Mouse (Mus musculus) frontal cortex, postnatal 25 days (tissue): ENCODE data around the gene Dock4.
"Not testable (repeated sequence)": the region's sequence is repeated elsewhere in the genome, so short reads cannot be mapped to it uniquely, and the experiment has no call there.

Source experiments
- DNase-seq, 2 experiments: peaks; one replicate each; pipeline ENCODE4 v3.0.0; 2022; ENCODE audit warnings: low spot score in 2 of 2

Gene Dock4

DNA sequence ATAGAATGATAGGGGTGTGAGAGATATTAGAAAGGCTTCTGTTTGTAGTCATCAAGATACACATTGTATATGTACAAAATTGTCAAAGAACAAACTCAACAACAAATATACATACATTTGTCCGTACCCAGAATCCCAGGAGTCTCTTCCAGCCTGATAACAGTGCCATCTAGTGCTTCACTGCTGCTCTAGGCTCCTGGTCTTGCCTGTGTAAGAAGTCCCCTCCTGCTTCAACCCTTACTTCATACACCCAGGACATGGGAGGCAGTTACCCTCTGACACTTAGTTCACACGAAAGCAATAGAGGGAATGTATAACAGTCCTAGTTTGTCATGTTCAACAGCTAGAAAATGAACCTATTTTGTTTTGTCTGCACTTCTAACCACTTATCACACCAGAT is 378.5 kb downstream of the Dock4 start:
- DNase-seq: no peak

GRCm38 (mm10) chr12:40825935-40826460 is 380.2 kb downstream of the Dock4 start:
- no peak for DNase-seq

DNA sequence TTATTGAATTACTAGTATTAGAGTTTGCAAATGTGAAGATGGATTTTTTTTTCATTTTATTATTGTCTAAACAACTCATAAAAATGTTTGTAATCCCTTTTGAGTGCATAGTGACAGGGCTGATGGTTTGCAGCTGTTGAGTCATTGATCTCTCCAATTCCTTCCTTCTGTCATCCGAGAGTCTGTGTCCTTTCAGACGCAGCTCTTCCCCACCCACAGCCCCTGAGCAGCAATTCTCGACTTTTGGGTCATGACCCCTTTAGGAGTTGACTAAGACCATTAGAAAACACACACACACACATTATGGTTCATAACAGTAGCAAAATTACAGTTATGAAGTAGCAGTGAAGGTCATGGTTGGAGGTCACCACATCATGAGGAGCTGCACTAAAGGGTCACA is 380.7 kb downstream of the Dock4 start:
- no peak for DNase-seq

DNA sequence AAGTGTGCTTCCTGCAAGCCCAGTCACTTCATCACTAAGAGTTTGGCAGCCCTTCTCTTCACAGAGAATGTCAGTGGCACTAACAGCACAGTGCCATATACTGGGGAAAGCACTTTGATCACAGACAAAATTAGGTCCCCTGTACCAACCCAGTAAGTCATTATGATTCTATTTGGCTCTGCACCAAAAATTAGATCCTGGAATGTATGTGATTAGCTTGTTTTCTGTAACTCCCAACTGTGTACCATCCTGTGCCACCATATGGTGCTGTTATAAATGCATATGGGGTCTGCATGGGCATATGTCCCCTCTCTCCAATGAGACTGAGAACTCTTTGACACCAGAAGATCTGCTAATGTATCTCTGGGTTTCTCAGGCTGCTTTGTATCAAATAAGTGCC is 382.3 kb downstream of the Dock4 start:
- DNase-seq: no peak

GRCm38 (mm10) chr12:40829269-40829668 is 383.5 kb downstream of the Dock4 start:
- no peak for DNase-seq

GRCm38 (mm10) chr12:40832157-40832556 is 386.4 kb downstream of the Dock4 start:
- no peak for DNase-seq

GRCm38 (mm10) chr12:40836924-40837323 is 391.2 kb downstream of the Dock4 start:
- DNase-seq: no peak

DNA sequence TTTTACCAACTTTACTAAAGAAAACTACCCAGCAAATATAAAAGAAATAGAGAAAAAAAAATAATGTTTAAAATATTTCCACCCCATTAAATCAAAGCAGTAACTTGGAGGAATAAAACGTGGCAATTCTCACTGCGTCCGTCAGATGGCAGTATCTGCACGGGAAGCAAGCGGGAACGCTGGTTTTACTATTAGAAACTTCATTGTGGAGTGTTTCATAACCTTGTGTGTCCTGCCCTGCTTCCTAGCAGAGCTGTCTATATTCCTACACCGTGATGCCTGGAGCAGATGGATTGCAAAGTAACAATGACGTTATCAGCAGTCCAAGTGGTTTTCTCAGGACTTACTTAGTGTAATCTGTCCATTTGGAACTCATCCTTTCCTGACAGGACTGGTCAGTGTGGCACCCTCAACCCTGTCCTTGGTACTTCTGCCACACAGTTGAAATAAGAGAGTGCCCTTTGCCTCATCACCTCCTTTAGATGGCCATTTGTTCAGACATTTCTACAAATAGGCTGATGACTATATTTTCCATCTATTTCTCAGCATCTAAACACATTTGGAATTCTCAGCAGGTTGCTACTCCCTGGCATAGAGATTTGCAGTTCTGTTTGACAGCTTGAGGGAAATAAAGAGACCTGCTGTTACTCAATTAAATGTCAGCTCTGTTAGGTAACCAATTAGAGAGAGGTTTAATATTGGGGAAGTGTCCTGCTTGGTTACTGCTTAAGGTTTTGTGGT is 392.0 kb downstream of the Dock4 start:
- DNase-seq: peak; percentile 76

- no peak for DNase-seq
Observed at GRCm38 (mm10) chr12:40838338-40838695, 392.6 kb downstream of the Dock4 start.

GRCm38 (mm10) chr12:40838940-40839339 is 393.2 kb downstream of the Dock4 start:
- DNase-seq: no peak

- DNase-seq: no peak
Observed at GRCm38 (mm10) chr12:40839817-40840216, 394.1 kb downstream of the Dock4 start.

- no peak for DNase-seq
Observed at GRCm38 (mm10) chr12:40842251-40842988, 396.7 kb downstream of the Dock4 start.

DNA sequence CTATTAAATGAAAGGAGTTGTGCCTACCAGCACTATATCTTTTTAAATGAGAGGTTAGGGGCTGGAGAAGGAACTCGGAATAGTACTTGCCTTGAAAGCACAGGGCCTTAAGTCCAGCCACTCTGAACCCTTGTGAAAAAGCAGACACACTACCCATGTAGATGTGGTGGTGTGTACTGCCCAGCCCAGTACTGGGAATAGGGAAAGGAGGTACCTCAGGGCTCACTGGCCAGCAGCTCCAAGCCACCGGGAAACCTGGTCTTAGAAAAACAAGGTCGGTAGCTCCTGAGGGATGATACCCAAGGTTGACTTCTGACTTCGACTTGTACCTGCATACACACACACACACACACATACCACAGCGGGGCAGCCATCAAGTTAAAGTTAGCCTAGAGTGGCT is 397.2 kb downstream of the Dock4 start:
- no peak for DNase-seq

DNA sequence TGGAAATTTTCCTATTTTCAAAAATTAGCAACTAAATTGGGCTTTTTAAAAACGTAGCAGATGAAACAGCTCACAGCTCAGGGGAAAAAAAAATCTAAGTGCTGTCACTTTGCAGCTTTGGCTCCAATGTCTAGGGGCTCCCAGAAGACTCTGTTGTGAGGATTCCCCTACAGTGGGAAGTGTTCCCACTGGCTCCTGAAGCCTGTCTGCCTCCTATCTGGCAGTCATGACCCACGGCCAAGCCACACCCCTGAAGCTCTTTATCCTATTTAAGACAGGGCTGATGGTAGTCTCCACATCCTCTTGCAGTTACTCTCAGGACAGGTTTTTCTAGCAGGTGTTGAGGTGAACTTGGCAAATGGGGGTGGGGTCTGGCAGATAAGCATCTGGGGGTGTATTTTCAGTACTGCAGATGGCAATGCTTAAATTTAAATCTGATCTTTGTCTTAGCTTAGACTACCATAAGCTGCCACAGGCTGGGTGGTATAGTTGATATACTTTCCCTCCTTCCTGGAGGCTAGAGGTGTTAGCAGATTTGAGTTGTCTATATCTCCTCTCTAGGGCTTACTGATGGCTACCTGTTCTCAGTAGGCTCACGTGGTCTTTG is 397.8 kb downstream of the Dock4 start:
- no peak for DNase-seq

GRCm38 (mm10) chr12:40844324-40844723 is 398.6 kb downstream of the Dock4 start:
- no peak for DNase-seq

DNA sequence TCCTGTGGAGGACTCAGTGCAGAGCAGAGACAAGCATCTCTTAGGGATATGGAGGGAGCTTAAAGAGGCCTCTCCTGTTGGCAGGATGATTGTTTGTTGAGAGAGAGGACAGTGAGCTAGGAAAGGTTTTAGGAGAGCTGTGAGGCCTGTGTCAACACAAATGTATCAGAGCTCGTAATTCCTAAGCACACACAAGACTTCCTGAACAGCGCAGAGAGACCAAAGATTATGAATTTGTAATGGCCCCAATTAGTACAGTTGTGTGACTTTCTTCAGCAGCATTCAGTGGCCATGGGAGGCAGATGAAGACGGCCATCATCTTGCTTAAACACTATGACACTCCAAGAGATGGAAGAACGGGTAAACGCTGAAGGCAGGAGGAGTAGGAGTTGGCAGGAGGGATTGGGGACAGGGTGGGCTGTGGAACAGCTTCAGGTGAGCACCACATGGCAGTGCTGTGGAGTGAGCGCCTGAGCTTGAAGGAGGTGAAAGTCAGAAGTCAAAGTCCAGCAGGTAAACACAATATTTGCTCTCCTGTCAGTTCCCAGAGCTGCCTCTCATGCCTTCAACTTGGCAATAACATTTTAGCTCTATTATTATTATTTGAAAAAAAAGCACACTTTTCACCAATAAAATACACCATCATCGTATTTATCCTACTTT is 409.1 kb downstream of the Dock4 start:
- no peak for DNase-seq

DNA sequence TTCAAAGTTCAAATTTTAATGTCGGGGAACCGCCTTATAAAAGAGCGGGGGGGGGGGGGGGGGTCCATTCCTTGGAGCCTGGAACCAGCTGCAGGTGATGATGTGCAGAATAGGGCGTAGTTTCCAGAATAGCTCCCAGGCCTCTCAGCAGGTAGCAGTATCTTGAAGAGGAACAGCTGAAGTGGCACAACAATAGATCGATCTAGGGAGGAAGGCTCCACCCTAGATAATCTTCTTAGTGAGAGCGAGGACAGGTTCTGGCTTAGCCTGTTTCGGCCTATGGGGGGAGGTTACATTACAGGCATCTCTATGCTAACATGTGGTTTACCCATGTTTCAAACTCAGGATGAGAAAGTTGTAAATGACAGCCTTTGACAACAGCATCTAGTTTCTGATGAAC is 411.7 kb downstream of the Dock4 start:
- DNase-seq: no peak

DNA sequence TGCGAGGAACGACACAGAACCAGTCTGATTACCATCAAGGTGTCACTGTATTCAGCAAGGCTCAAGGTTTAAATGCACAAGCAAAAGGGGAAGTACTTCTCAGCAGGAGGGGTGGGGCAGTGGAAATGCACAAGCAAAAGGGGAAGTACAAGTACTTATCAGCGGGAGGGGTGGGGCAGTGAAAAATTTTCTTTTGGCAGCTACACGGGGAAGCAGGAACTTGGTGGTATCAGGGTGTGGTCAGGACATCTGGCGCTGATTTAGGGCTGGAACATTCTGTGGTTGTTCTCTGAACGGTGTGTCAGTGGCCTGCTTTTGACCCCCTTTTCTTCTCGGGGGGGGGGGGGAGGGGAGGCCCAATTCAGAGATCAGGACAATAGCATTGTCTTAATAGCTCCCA is 413.0 kb downstream of the Dock4 start:
- DNase-seq: not testable (repeated sequence)

DNA sequence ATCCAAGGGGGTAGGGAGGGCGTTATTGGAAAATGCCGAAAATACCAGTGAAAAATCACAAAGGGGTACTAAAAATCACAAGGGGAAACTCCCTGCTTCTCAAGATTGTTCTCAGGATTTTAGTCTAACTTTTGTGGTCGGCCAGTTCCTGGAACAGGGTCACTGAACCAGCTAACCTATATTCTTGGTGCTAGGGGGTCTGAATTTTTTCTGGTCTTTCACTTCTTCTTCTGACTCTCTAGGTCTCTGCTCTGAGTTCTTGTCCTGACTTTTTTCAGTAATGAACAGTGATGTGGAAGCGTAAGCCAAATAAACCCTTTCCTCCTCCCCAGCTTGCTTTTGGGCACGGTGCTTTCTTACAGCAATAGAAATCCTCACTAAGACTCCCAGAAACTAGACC is 424.6 kb downstream of the Dock4 start:
- no peak for DNase-seq

GRCm38 (mm10) chr12:40872716-40873115 is 427.0 kb downstream of the Dock4 start:
- DNase-seq: no peak

DNA sequence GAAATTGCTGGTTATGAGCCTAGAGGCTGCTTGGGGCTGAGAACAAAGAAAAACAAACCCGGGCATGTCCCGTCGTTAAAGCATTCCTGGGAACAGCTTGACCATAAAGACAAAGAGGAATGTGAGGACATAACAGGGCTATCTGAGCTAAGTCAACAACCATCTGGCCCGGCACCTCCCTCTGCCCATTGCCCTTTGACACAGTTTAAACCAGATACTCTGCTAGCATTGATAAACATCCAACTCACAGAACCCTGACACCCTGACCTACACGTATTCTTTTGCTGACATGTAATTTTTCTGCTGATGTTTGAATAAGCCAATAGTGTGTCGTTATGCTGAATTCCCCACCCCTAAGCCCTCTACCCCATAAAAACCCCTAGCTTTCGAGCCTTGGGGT is 427.5 kb downstream of the Dock4 start:
- not testable (repeated sequence) for DNase-seq

DNA sequence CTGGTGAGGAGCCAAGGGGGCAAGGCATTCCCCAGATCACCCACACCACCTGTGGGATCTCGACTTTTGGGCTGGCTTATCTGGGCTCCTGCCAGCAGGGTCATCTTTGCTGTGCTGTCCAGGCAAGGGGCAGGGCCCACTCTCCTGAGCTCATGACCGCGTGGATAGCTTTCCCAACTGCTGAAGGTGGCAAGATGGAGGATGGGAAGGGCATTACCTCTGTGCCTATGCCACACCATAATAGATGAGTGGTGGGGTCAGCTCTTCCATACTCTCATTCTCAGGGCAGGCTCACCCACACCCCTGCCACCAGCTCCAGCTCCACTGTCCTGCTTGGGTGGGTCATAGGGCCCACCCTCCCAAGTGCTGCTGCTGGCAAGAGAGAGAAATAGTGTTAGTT is 439.2 kb downstream of the Dock4 start:
- no peak for DNase-seq
